Mouse (Mus musculus) heart, embryonic 15.5 days (tissue): ENCODE measurements around the gene Znrf4. TPM values are rescaled to one million over a fixed set of nuclear protein-coding genes. Genes with fewer than 3 reads are reported as not detected.
"Not testable (repeated sequence)": the region's sequence is repeated elsewhere in the genome, so short reads cannot be mapped to it uniquely, and the experiment has no call there.

Experiments
- ATAC-seq: fragments of 200-750 bp; cut with Nextera tagmentation; replicated peaks from 2 replicates; pipeline ENCODE4 v1.8.0; 2017; ENCODE audit warnings: low read depth, moderate TSS enrichment; ENCODE audit not compliant: insufficient number of reproducible peaks, insufficient read depth, low FRiP score
- H3K27ac ChIP-seq: fragments of 300-500 bp; sonication (generic); 2 replicates; pipeline ENCODE4 v1.5.1; 2015; ENCODE audit warnings: mild to moderate bottlenecking, inconsistent platforms
- H3K27me3 ChIP-seq: fragments of 300-500 bp; sonication (generic); 2 replicates; pipeline ENCODE4 v1.6.1; 2015; ENCODE audit warnings: inconsistent platforms
- H3K36me3 ChIP-seq: fragments of 300-500 bp; sonication (generic); 2 replicates; pipeline ENCODE4 v1.6.1; 2015; ENCODE audit warnings: mild to moderate bottlenecking, inconsistent platforms
- H3K4me1 ChIP-seq: fragments of 300-500 bp; sonication (generic); replicated peaks from 2 replicates; pipeline ENCODE4 v1.6.1; 2015; ENCODE audit warnings: inconsistent platforms
- H3K4me2 ChIP-seq: fragments of 300-500 bp; sonication (generic); 2 replicates; pipeline ENCODE4 v1.6.1; 2015; ENCODE audit warnings: inconsistent platforms, mild to moderate bottlenecking, moderate library complexity
- H3K4me3 ChIP-seq: fragments of 300-500 bp; sonication (generic); 2 replicates; pipeline ENCODE4 v1.5.1; 2015; ENCODE audit warnings: mild to moderate bottlenecking, inconsistent platforms
- H3K9ac ChIP-seq: fragments of 300-500 bp; sonication (generic); 2 replicates; pipeline ENCODE4 v1.6.1; 2015; ENCODE audit warnings: mild to moderate bottlenecking, inconsistent platforms
- H3K9me3 ChIP-seq: fragments of 300-500 bp; sonication (generic); replicated peaks from 2 replicates; pipeline ENCODE4 v1.6.1; 2016; ENCODE audit warnings: inconsistent platforms
- WGBS: fragments of 180-500 bp; shearing (Covaris S2); methylation state at CpG from one replicate; pipeline ENCODE4 v1.1.7; 2015; ENCODE audit warnings: mixed read lengths; 5-methylcytosine and 5-hydroxymethylcytosine counted together
- polyA plus RNA-seq: library from polyadenylated mRNA; unstranded; fragments of >200 nt; fragmentation: Nextera tagmentation; extraction: Ambion mirVana; gene quantifications from 2 replicates; pipeline ENCODE4 v1.2.1, GENCODE M21; 2015

Gene Znrf4
- polyA plus RNA-seq, 1 experiment from 2014 or later, result not detected

- peak overlapping the region; percentile 90 for H3K27ac ChIP-seq
- 54% methylated on average over 15 of the region's 15 CpGs for WGBS
- no peaks in the 10 kb centered on the region for H3K9me3 ChIP-seq
- H3K36me3 ChIP-seq, result no peaks in the 10 kb centered on the region
- peak overlapping the region; percentile 83; the same call in 1 of the 2 replicates for H3K9ac ChIP-seq
- no peak for ATAC-seq
- peaks cover 33% of the 10 kb centered on the region for H3K27me3 ChIP-seq
- peak overlapping the region; percentile 96 for H3K4me2 ChIP-seq
- H3K4me1 ChIP-seq, result peaks cover 20% of the 10 kb centered on the region
- H3K4me3 ChIP-seq, result peak overlapping the region; percentile 67
Measured at GRCm38 (mm10) chr17:56506417-56507065, 5.7 kb downstream of the Znrf4 start.

DNA sequence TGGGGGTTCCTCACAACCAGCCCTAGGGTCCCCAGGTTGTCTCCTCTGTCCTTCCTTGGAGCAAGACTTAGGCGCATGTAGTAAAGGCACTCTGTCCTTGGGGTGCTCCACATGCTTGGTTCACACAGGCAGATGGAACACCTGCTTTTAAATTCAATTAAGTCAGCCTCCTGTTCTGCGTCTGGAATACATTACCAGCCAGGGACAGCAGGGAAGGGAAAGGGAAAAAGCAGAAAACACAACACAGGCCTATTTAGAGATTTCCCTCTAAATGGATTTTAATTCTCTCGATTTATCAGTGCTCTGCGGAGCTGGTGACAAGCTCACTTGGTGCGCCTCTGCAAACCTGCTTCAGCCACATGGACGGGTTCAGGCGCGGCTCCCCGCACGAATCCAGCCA, 6.8 kb downstream of the Znrf4 start:
- Histone ChIP-seq H3K9ac (no peak overlapping the region), H3K27me3 (peaks cover 21% of the 10 kb centered on the region), H3K36me3 (no peaks in the 10 kb centered on the region), H3K9me3 (no peaks in the 10 kb centered on the region), H3K4me3 (no peak overlapping the region), H3K27ac (no peak overlapping the region), H3K4me2 (no peak overlapping the region), H3K4me1 (peaks cover 10% of the 10 kb centered on the region)
- 79% methylated on average over 10 of the region's 10 CpGs for WGBS
- no peak for ATAC-seq

DNA sequence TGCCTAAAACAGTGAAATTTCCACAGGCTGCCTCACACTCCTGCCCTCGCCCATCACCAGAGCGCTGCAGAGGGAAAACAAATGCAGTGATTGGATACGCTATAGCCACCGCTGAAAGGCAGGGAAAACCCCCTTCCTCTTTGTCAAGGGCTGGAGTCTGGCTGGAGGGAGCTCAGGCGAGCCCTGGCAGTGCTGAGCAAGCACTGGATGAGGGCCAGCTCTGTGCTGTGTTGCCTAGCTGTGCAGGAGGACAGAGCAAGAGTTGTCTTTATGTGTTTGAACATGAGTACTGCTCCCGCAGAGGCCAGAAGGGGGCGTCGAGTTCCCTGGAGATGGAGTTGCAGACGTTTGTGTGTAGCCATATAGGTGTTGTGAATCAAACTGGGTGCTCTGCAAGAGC, 9.7 kb downstream of the Znrf4 start:
- H3K4me2 ChIP-seq, result no peak overlapping the region
- no peak overlapping the region for H3K27ac ChIP-seq
- no peaks in the 10 kb centered on the region; the same call in 1 of the 2 replicates for H3K27me3 ChIP-seq
- ATAC-seq, result no peak
- no peak overlapping the region for H3K4me3 ChIP-seq
- WGBS, result 32% methylated on average over 9 of the region's 9 CpGs
- no peaks in the 10 kb centered on the region for H3K36me3 ChIP-seq
- H3K4me1 ChIP-seq, result peaks cover 5% of the 10 kb centered on the region; the same call in 1 of the 2 replicates
- no peaks in the 10 kb centered on the region for H3K9me3 ChIP-seq
- no peak overlapping the region for H3K9ac ChIP-seq

DNA sequence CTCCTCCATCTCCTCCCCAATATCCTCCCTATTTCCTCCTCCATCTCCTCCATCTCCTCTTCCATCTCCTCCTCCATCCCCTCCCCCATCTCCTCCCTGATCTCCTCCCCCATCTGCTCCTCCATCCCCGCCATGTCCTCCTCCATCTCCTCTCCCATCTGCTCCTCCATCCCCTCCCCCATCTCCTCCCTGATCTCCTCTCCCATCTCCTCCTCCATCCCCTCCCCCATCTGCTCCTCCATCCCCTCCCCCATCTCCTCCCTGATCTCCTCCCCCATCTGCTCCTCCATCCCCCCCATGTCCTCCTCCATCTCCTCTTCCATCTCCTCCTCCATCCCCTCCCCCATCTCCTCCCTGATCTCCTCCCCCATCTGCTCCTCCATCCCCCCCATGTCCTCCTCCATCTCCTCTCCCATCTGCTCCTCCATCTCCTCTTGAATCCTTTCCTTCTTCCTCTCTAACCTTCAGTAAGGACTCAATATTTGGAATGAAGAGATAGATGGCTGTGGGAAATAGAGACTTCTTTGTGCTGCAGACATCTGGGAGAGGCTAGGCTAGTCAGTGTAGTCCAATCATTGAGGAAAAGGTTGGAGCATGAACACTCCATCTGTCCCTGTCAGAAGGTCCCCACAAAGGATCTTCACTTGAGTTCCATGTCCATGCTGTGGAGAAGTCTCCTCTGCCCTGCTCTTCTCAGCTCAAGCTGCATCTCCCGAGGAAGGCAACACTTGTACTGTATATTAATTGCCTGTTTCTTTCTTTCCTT, 10.4 kb downstream of the Znrf4 start:
- not testable (repeated sequence) for ATAC-seq, H3K9me3 ChIP-seq, H3K27ac ChIP-seq, H3K4me2 ChIP-seq, H3K36me3 ChIP-seq, H3K4me3 ChIP-seq, H3K27me3 ChIP-seq, H3K4me1 ChIP-seq, H3K9ac ChIP-seq
- WGBS, result 45% methylated on average over 2 of the region's 2 CpGs

DNA sequence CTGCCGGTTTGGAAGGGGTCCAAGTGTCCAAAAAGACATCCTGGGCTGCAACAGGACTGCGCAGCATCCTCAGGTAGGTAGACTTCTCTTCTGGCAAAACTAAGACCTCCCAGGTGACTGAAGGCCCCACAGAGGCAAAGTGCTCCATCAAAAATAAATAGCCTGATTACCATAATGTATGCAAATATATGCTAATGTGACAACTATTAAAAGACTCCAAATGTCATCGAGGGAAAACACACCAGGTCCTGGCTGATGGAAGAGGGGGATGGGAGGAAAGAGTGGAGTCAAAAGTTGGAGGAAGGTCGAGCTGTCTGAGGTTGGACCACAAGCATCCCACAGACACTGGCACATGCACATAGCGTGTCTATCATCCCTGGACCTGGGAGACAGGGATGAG, 13.0 kb downstream of the Znrf4 start:
- no peak for ATAC-seq
- Histone ChIP-seq H3K27ac (no peak overlapping the region), H3K9ac (no peak overlapping the region), H3K4me2 (no peak overlapping the region), H3K9me3 (peaks cover 12% of the 10 kb centered on the region), H3K36me3 (no peaks in the 10 kb centered on the region), H3K4me3 (no peak overlapping the region), H3K4me1 (no peaks in the 10 kb centered on the region), H3K27me3 (no peaks in the 10 kb centered on the region)
- 76% methylated on average over 5 of the region's 5 CpGs for WGBS

GRCm38 (mm10) chr17:56494480-56494879, 17.8 kb downstream of the Znrf4 start:
- Histone ChIP-seq H3K4me3 (no peak overlapping the region), H3K4me1 (no peaks in the 10 kb centered on the region), H3K36me3 (no peaks in the 10 kb centered on the region), H3K27me3 (no peaks in the 10 kb centered on the region), H3K9me3 (peaks cover 36% of the 10 kb centered on the region), H3K4me2 (no peak overlapping the region), H3K9ac (no peak overlapping the region), H3K27ac (no peak overlapping the region)
- WGBS, result 51% methylated on average over 2 of the region's 2 CpGs
- no peak for ATAC-seq

- no peak for ATAC-seq
- WGBS, result 86% methylated on average over 2 of the region's 2 CpGs
- Histone ChIP-seq H3K36me3 (no peaks in the 10 kb centered on the region), H3K4me3 (no peak overlapping the region), H3K4me1 (no peaks in the 10 kb centered on the region), H3K27ac (no peak overlapping the region), H3K27me3 (no peaks in the 10 kb centered on the region), H3K4me2 (no peak overlapping the region), H3K9ac (no peak overlapping the region), H3K9me3 (peaks cover 36% of the 10 kb centered on the region)
Measured at GRCm38 (mm10) chr17:56493841-56494240, 18.4 kb downstream of the Znrf4 start.

DNA sequence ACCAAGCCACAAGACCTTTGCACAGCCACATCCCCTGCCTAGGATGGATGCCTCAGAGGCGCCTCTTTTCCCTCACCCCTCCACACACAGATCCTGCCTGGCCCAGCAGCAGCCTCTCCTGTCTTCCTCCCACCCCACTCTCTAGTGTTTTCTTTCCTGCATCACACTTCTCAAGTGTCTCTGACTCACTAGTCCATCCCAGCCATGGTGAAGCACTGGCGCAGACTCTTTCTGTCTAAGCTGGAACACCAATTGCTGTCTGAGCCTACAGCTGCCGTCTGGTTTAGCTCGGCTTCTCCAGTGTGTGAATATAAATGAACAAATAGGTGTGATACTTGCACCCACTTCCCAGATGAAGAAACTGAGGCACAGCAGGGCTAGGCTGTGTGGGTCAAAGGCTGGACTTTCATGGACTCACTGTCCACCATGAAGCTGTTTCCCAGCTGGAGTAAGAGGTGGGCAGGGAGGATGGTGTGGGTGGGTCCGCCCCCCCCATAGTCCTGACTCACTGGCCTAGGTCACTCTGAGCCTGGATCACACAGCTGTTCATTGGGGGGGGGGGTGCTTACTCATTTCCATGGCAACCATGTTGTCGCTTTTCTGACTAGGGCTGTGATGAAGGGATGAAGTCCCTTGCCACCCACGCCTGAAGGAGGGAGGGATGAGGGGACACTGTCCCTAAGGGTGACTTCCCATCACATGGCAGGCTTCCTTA, 21.6 kb downstream of the Znrf4 start:
- WGBS, result 80% methylated on average over 7 of the region's 7 CpGs
- no peak overlapping the region for H3K9ac ChIP-seq
- peaks cover 33% of the 10 kb centered on the region for H3K9me3 ChIP-seq
- ATAC-seq, result no peak
- H3K4me3 ChIP-seq, result no peak overlapping the region
- H3K4me2 ChIP-seq, result no peak overlapping the region
- no peaks in the 10 kb centered on the region for H3K27me3 ChIP-seq
- H3K36me3 ChIP-seq, result no peaks in the 10 kb centered on the region
- no peaks in the 10 kb centered on the region for H3K4me1 ChIP-seq
- H3K27ac ChIP-seq, result no peak overlapping the region

GRCm38 (mm10) chr17:56488028-56488427, 24.2 kb downstream of the Znrf4 start:
- Histone ChIP-seq H3K4me3 (no peak overlapping the region), H3K36me3 (no peaks in the 10 kb centered on the region), H3K4me2 (no peak overlapping the region), H3K9me3 (peaks cover 12% of the 10 kb centered on the region), H3K27ac (no peak overlapping the region), H3K9ac (no peak overlapping the region), H3K4me1 (no peaks in the 10 kb centered on the region), H3K27me3 (no peaks in the 10 kb centered on the region)
- no peak for ATAC-seq
- WGBS, result 16% methylated on average over 12 of the region's 12 CpGs

GRCm38 (mm10) chr17:56487441-56487888, 24.8 kb downstream of the Znrf4 start:
- 0 out of 2 replicates have a peak, but pooled peaks have one; percentile 44 for ATAC-seq
- Histone ChIP-seq H3K4me2 (no peak overlapping the region), H3K9ac (no peak overlapping the region), H3K36me3 (no peaks in the 10 kb centered on the region), H3K27me3 (no peaks in the 10 kb centered on the region), H3K9me3 (peaks cover 6% of the 10 kb centered on the region), H3K4me1 (no peaks in the 10 kb centered on the region), H3K4me3 (no peak overlapping the region), H3K27ac (no peak overlapping the region)
- 3% methylated on average over 10 of the region's 16 CpGs for WGBS

DNA sequence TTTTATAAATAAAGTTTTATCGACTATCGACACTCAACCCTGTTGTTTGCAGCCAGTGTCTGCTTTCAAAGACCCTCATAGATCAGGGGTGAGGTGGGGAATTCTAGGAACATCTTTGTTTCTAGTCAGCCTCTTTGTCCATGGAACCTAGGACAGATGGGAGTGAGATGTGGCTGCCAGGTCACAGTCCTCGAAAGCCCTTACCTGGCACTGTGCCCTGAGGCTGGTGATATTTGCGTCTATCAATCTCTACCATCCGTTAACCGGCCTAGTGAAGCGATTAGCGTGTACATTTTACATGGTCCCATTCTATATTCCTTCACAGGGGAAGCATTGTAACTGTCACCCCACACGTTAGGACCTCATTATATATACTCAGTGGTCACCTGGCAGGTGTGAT, 26.3 kb downstream of the Znrf4 start:
- ATAC-seq, result no peak
- H3K4me1 ChIP-seq, result no peaks in the 10 kb centered on the region
- 91% methylated on average over 9 of the region's 9 CpGs for WGBS
- H3K27ac ChIP-seq, result no peak overlapping the region
- no peaks in the 10 kb centered on the region for H3K27me3 ChIP-seq
- no peak overlapping the region for H3K4me3 ChIP-seq
- no peaks in the 10 kb centered on the region for H3K36me3 ChIP-seq
- no peaks in the 10 kb centered on the region for H3K9me3 ChIP-seq
- no peak overlapping the region for H3K9ac ChIP-seq
- no peak overlapping the region for H3K4me2 ChIP-seq
